Mouse (Mus musculus) MEL (cell line): Measurements from ENCODE around the gene Plin2. TPM values are rescaled to one million over a fixed set of nuclear protein-coding genes. Genes with fewer than 3 reads are reported as not detected.

Experiments
- CTCF ChIP-seq, 3 experiments: IDR thresholded peaks in 2 of 3; conservative IDR thresholded peaks in 1 of 3; 2 replicates each; pipeline ENCODE4 v1.5.1; 2011 to 2012; ENCODE audit warnings: low read length in 3 of 3, low read depth in 2 of 3, mild to moderate bottlenecking in 2 of 3, improper control_type of control experiment in 1 of 3, inconsistent platforms in 1 of 3, mixed read lengths in 1 of 3, moderate library complexity in 1 of 3; ENCODE audit not compliant: control insufficient read depth in 1 of 3, insufficient read depth in 1 of 3, poor library complexity in 1 of 3, severe bottlenecking in 1 of 3
- E2F4 ChIP-seq: IDR thresholded peaks from 2 replicates; pipeline ENCODE4 v1.6.1; 2011; ENCODE audit warnings: low read depth, low read length, improper control_type of control experiment, borderline replicate concordance
- EP300 ChIP-seq, 2 experiments: IDR thresholded peaks; 2 replicates each; pipeline ENCODE4 v1.6.1; 2011; ENCODE audit warnings: improper control_type of control experiment in 2 of 2, low read length in 2 of 2, low read depth in 1 of 2, mild to moderate bottlenecking in 1 of 2
- JUND ChIP-seq: IDR thresholded peaks from 2 replicates; pipeline ENCODE4 v1.6.1; 2011; ENCODE audit warnings: low read depth, mild to moderate bottlenecking, improper control_type of control experiment, low read length
- MAX ChIP-seq: IDR thresholded peaks from 2 replicates; pipeline ENCODE4 v1.6.1; 2011; ENCODE audit warnings: low read length, improper control_type of control experiment
- MAZ ChIP-seq: IDR thresholded peaks from 2 replicates; pipeline ENCODE4 v1.6.1; 2012; ENCODE audit warnings: low read depth, mild to moderate bottlenecking, inconsistent platforms, low read length, improper control_type of control experiment
- POLR2AphosphoS5 ChIP-seq: IDR thresholded peaks from 2 replicates; pipeline ENCODE4 v1.6.1; 2012; ENCODE audit warnings: low read depth, borderline replicate concordance, mild to moderate bottlenecking, inconsistent platforms, low read length, moderate library complexity, mixed read lengths
- RCOR1 ChIP-seq: IDR thresholded peaks from 2 replicates; pipeline ENCODE4 v1.6.1; 2012; ENCODE audit warnings: low read depth, mild to moderate bottlenecking, inconsistent platforms, low read length, improper control_type of control experiment
- SIN3A ChIP-seq: IDR thresholded peaks from 2 replicates; pipeline ENCODE4 v1.6.1; 2012; ENCODE audit warnings: low read length, improper control_type of control experiment, inconsistent platforms
- SMC3 ChIP-seq: IDR thresholded peaks from 2 replicates; pipeline ENCODE4 v1.6.1; 2011; ENCODE audit warnings: low read depth, low read length, improper control_type of control experiment
- TCF12 ChIP-seq: IDR thresholded peaks from 2 replicates; pipeline ENCODE4 v1.6.1; 2014; ENCODE audit warnings: low read depth, mild to moderate bottlenecking, inconsistent platforms, low read length, improper control_type of control experiment, moderate library complexity
- UBTF ChIP-seq: IDR thresholded peaks from 2 replicates; pipeline ENCODE4 v1.6.1; 2012; ENCODE audit warnings: low read depth, mild to moderate bottlenecking, inconsistent platforms, low read length, improper control_type of control experiment, moderate library complexity, borderline replicate concordance; ENCODE audit not compliant: insufficient read depth
- USF2 ChIP-seq, 2 experiments: IDR thresholded peaks; 2 replicates each; pipeline ENCODE4 v1.6.1; 2011 to 2012; ENCODE audit warnings: improper control_type of control experiment in 2 of 2, low read length in 2 of 2, borderline replicate concordance in 1 of 2, inconsistent platforms in 1 of 2, low read depth in 1 of 2, mild to moderate bottlenecking in 1 of 2; ENCODE audit not compliant: insufficient read depth in 1 of 2
- ZMIZ1 ChIP-seq: IDR thresholded peaks from 2 replicates; pipeline ENCODE4 v1.6.1; 2012; ENCODE audit warnings: low read depth, mild to moderate bottlenecking, inconsistent platforms, low read length, improper control_type of control experiment, moderate library complexity
- ZNF384 ChIP-seq: IDR thresholded peaks from 2 replicates; pipeline ENCODE4 v1.6.1; 2012; ENCODE audit warnings: low read depth, mild to moderate bottlenecking, inconsistent platforms, low read length, improper control_type of control experiment
- polyA plus RNA-seq, 2 experiments: library from polyadenylated mRNA; stranded (reverse) in 1 of 2; unstranded in 1 of 2; fragments of >175 nt in 1 of 2; fragments of >200 nt in 1 of 2; gene quantifications; 2 replicates each; pipeline versions ENCODE4 v1.2.1 to v1.2.4; 2012; ENCODE audit warnings: low replicate concordance in 2 of 2, low read depth in 1 of 2; ENCODE audit not compliant: insufficient read length in 2 of 2, insufficient read depth in 1 of 2, missing spikeins in 1 of 2
- total RNA-seq: library from RNA; depleted of rRNA; stranded (reverse); fragments of 300-350 nt; gene quantifications from 2 replicates; pipeline ENCODE4 v1.2.3, GENCODE M21; 2012; rRNA removed

The Plin2 gene
- total and polyA plus RNA-seq, 3 experiments, result 75.9 to 92.2 TPM; not detected in 1

- TF ChIP-seq ZMIZ1 (no peak), POLR2AphosphoS5 (0 out of 2 replicates have a peak, but pooled peaks have one; percentile 29), TCF12 (no peak; the same call in 1 of the 2 replicates), EP300 (IDR thresholded peaks at IDR 0.05; ENCODE audit: low read depth in 1 of 2, low read length in 2 of 2) (no peak), JUND (no peak), MAX (peak; percentile 16; the same call in 1 of the 2 replicates), E2F4 (peak; percentile 93), SIN3A (peak; percentile 89), CTCF (IDR thresholded peaks at IDR 0.05 in 2 of 3, conservative IDR thresholded peaks at IDR 0.05 in 1 of 3; ENCODE audit: control insufficient read depth in 1 of 3, insufficient read depth in 1 of 3, low read depth in 2 of 3, low read length in 3 of 3, poor library complexity in 1 of 3, severe bottlenecking in 1 of 3) (no peak), USF2 (IDR thresholded peaks at IDR 0.05; ENCODE audit: borderline replicate concordance in 1 of 2, insufficient read depth in 1 of 2, low read depth in 1 of 2, low read length in 2 of 2) (no peak), ZNF384 (no peak), UBTF (no peak), MAZ (no peak), SMC3 (no peak), RCOR1 (peak; percentile 28; the same call in 1 of the 2 replicates)
Measured at GRCm38 (mm10) chr4:86611524-86612288, 58.2 kb downstream of the Plin2 start, which contains the start of gene Haus6 (continued).

Other genes starting within 250 kb of the Plin2 start
- not detected in 2 replicates for gene Saxo1, start 111.7 kb downstream of the Plin2 start, total RNA-seq
- not detected for gene Saxo1, start 111.7 kb downstream of the Plin2 start, polyA plus RNA-seq
- gene Rraga, start 94.4 kb downstream of the Plin2 start, total RNA-seq, result 9.6 and 11.0 TPM in 2 replicates
- 100 to 1,000 TPM in 1 of 2 experiments, 10 to 100 TPM in 1; 68.7 to 182 TPM for gene Rraga, start 94.4 kb downstream of the Plin2 start, polyA plus RNA-seq
- gene Haus6, start 58.0 kb downstream of the Plin2 start, total RNA-seq, result 31.8 and 41.3 TPM in 2 replicates
- 10 to 100 TPM in 1 of 2 experiments, not detected in 1; 22.1 TPM for gene Haus6, start 58.0 kb downstream of the Plin2 start, polyA plus RNA-seq
- 11.3 and 11.8 TPM in 2 replicates for gene Dennd4c, start 78.5 kb upstream of the Plin2 start, total RNA-seq
- gene Dennd4c, start 78.5 kb upstream of the Plin2 start, polyA plus RNA-seq, result 10 to 100 TPM; 15.5 to 24.6 TPM
- 3,142 and 3,178 TPM in 2 replicates for gene Rps6, start 187.4 kb upstream of the Plin2 start, total RNA-seq
- 1,000 to 10,000 TPM in 1 of 2 experiments, not detected in 1; 1,648 TPM for gene Rps6, start 187.4 kb upstream of the Plin2 start, polyA plus RNA-seq
- gene Acer2, start 204.3 kb upstream of the Plin2 start, total RNA-seq, result 0.35 and 0.36 TPM in 2 replicates
- gene Acer2, start 204.3 kb upstream of the Plin2 start, polyA plus RNA-seq, result under 1 TPM in 1 of 2 experiments, not detected in 1; 0.84 TPM